Mouse (Mus musculus) stomach, embryonic 14.5 days (tissue): ENCODE measurements at regions not wholly inside any gene's neighbourhood (a gene's known extent, or its start where the extent isn't known, plus 50 kb on each side); places are given as distances from the start of the nearest gene placed in this dataset.
A peak's percentile ranks its signal among the peaks of the same experiment; 100 is the strongest.
"Not testable (repeated sequence)": the region's sequence is repeated elsewhere in the genome, so short reads cannot be mapped to it uniquely, and the experiment has no call there.

Experiments used
- ATAC-seq: fragments of 200-750 bp; cut with Nextera tagmentation; 2 replicates; pipeline ENCODE4 v1.8.0; 2017; ENCODE audit warnings: low read depth, moderate TSS enrichment; ENCODE audit not compliant: insufficient number of reproducible peaks, insufficient read depth, low FRiP score
- H3K27ac ChIP-seq: fragments of 300-500 bp; sonication (generic); 2 replicates; pipeline ENCODE4 v1.5.1; 2014; ENCODE audit warnings: mild to moderate bottlenecking, low read length, moderate library complexity, mixed read lengths
- H3K27me3 ChIP-seq: fragments of 300-500 bp; sonication (generic); 2 replicates; pipeline ENCODE4 v1.6.1; 2014; ENCODE audit warnings: low read length, control low read depth, mixed read lengths; ENCODE audit not compliant: control insufficient read depth, insufficient read depth
- H3K36me3 ChIP-seq: fragments of 300-500 bp; sonication (generic); 2 replicates; pipeline ENCODE4 v1.6.1; 2014; ENCODE audit warnings: mild to moderate bottlenecking, control low read depth, low read length, moderate library complexity, mixed read lengths; ENCODE audit not compliant: control insufficient read depth, insufficient read depth
- H3K4me1 ChIP-seq: fragments of 300-500 bp; sonication (generic); 2 replicates; pipeline ENCODE4 v1.6.1; 2014; ENCODE audit warnings: low read length, control low read depth, mixed read lengths; ENCODE audit not compliant: control insufficient read depth, insufficient read depth
- H3K4me2 ChIP-seq: fragments of 300-500 bp; sonication (generic); replicated peaks from 2 replicates; pipeline ENCODE4 v1.6.1; 2014; ENCODE audit warnings: low read depth, low read length, control low read depth
- H3K4me3 ChIP-seq: fragments of 300-500 bp; sonication (generic); 2 replicates; pipeline ENCODE4 v1.5.1; 2014; ENCODE audit warnings: low read depth, low read length, control low read depth
- H3K9ac ChIP-seq: fragments of 300-500 bp; sonication (generic); replicated peaks from 2 replicates; pipeline ENCODE4 v1.6.1; 2014; ENCODE audit warnings: low read depth, mild to moderate bottlenecking, control low read depth, low read length, moderate library complexity, mixed read lengths
- H3K9me3 ChIP-seq: fragments of 300-500 bp; sonication (generic); 2 replicates; pipeline ENCODE4 v1.6.1; 2016; ENCODE audit warnings: low read depth, low read length, control low read depth; ENCODE audit not compliant: control insufficient read depth
- WGBS: fragments of 180-500 bp; shearing (Covaris S2); extraction: QIAGEN DNeasy Blood & Tissue Kit; methylation state at CpG from one replicate; pipeline ENCODE4 v1.1.7; 2014; 5-methylcytosine and 5-hydroxymethylcytosine counted together

- H3K9ac ChIP-seq = no peak overlapping the region
- peaks cover 8% of the 10 kb centered on the region for H3K4me1 ChIP-seq
- no peaks in the 10 kb centered on the region for H3K36me3 ChIP-seq
- no peaks in the 10 kb centered on the region for H3K27me3 ChIP-seq
- H3K4me2 ChIP-seq = no peak overlapping the region
- ATAC-seq = no peak
- 89% methylated on average over 3 of the region's 3 CpGs for WGBS
- H3K27ac ChIP-seq = no peak overlapping the region
- no peak overlapping the region for H3K4me3 ChIP-seq
- no peaks in the 10 kb centered on the region for H3K9me3 ChIP-seq
Observed at GRCm38 (mm10) chr1:136680173-136680572, 55.5 kb downstream of the Zfp281 start.

GRCm38 (mm10) chr1:136682311-136682710 lies 57.6 kb downstream of the Zfp281 start:
- H3K36me3 ChIP-seq, H3K4me2 ChIP-seq, H3K9ac ChIP-seq, H3K4me1 ChIP-seq, H3K9me3 ChIP-seq, H3K27me3 ChIP-seq, H3K27ac ChIP-seq, H3K4me3 ChIP-seq, ATAC-seq: not testable (repeated sequence)
- WGBS = 63% methylated on average over 10 of the region's 10 CpGs

- Histone ChIP-seq H3K9me3 (no peaks in the 10 kb centered on the region), H3K9ac (no peak overlapping the region), H3K27me3 (no peaks in the 10 kb centered on the region), H3K4me2 (no peak overlapping the region), H3K4me1 (peaks cover 8% of the 10 kb centered on the region), H3K27ac (peak overlapping the region; percentile 44; the same call in 1 of the 2 replicates), H3K4me3 (no peak overlapping the region), H3K36me3 (no peaks in the 10 kb centered on the region)
- 57% methylated on average over 3 of the region's 3 CpGs for WGBS
- ATAC-seq = 0 out of 2 replicates have a peak, but pooled peaks have one; percentile 50
Observed at GRCm38 (mm10) chr1:136683061-136683531, 58.4 kb downstream of the Zfp281 start.

GRCm38 (mm10) chr1:136683561-136684131 lies 58.9 kb downstream of the Zfp281 start:
- H3K9ac ChIP-seq = no peak overlapping the region
- H3K4me1 ChIP-seq = peaks cover 8% of the 10 kb centered on the region
- H3K4me2 ChIP-seq = no peak overlapping the region
- H3K4me3 ChIP-seq = no peak overlapping the region
- no peaks in the 10 kb centered on the region for H3K9me3 ChIP-seq
- H3K27me3 ChIP-seq = no peaks in the 10 kb centered on the region
- 43% methylated on average over 10 of the region's 10 CpGs for WGBS
- H3K36me3 ChIP-seq = no peaks in the 10 kb centered on the region
- peak overlapping the region; percentile 44; the same call in 1 of the 2 replicates for H3K27ac ChIP-seq
- 0 out of 2 replicates have a peak, but pooled peaks have one; percentile 18 for ATAC-seq

- Histone ChIP-seq H3K4me1 (peaks cover 8% of the 10 kb centered on the region), H3K9me3 (no peaks in the 10 kb centered on the region), H3K27ac (no peak overlapping the region; the same call in 1 of the 2 replicates), H3K27me3 (no peaks in the 10 kb centered on the region), H3K9ac (no peak overlapping the region), H3K36me3 (no peaks in the 10 kb centered on the region), H3K4me2 (no peak overlapping the region), H3K4me3 (no peak overlapping the region)
- ATAC-seq = no peak
- WGBS = 62% methylated on average over 5 of the region's 5 CpGs
Observed at GRCm38 (mm10) chr1:136684481-136684880, 59.8 kb downstream of the Zfp281 start.

- WGBS = 66% methylated on average over 13 of the region's 13 CpGs
- Histone ChIP-seq H3K4me2 (no peak overlapping the region), H3K9me3 (no peaks in the 10 kb centered on the region), H3K27me3 (no peaks in the 10 kb centered on the region), H3K4me3 (no peak overlapping the region), H3K27ac (no peak overlapping the region), H3K9ac (no peak overlapping the region), H3K36me3 (no peaks in the 10 kb centered on the region), H3K4me1 (peaks cover 8% of the 10 kb centered on the region)
- no peak for ATAC-seq
Observed at GRCm38 (mm10) chr1:136685191-136686060, 60.7 kb downstream of the Zfp281 start.

- Histone ChIP-seq H3K36me3 (no peaks in the 10 kb centered on the region), H3K4me2 (no peak overlapping the region), H3K27me3 (no peaks in the 10 kb centered on the region), H3K4me3 (no peak overlapping the region), H3K4me1 (peaks cover 8% of the 10 kb centered on the region), H3K27ac (no peak overlapping the region), H3K9me3 (no peaks in the 10 kb centered on the region), H3K9ac (no peak overlapping the region)
- no peak for ATAC-seq
Observed at GRCm38 (mm10) chr1:136686467-136686866, 61.8 kb downstream of the Zfp281 start.

- Histone ChIP-seq H3K9ac (no peak overlapping the region), H3K4me2 (no peak overlapping the region), H3K4me3 (no peak overlapping the region), H3K27ac (no peak overlapping the region), H3K4me1 (no peaks in the 10 kb centered on the region), H3K9me3 (no peaks in the 10 kb centered on the region), H3K36me3 (no peaks in the 10 kb centered on the region), H3K27me3 (no peaks in the 10 kb centered on the region)
- 29% methylated on average over 2 of the region's 2 CpGs for WGBS
- ATAC-seq = no peak
Observed at GRCm38 (mm10) chr1:136690068-136690467, 65.4 kb downstream of the Zfp281 start.
